Mouse (Mus musculus) induced T-regulatory cell, adult 2 months (primary cell): Measurements from ENCODE around the gene Sv2a.

Experiments
- DNase-seq: peaks from one replicate; pipeline ENCODE4 v3.0.0-alpha.2; 2012; ENCODE audit warnings: low read depth

Gene Sv2a

DNA sequence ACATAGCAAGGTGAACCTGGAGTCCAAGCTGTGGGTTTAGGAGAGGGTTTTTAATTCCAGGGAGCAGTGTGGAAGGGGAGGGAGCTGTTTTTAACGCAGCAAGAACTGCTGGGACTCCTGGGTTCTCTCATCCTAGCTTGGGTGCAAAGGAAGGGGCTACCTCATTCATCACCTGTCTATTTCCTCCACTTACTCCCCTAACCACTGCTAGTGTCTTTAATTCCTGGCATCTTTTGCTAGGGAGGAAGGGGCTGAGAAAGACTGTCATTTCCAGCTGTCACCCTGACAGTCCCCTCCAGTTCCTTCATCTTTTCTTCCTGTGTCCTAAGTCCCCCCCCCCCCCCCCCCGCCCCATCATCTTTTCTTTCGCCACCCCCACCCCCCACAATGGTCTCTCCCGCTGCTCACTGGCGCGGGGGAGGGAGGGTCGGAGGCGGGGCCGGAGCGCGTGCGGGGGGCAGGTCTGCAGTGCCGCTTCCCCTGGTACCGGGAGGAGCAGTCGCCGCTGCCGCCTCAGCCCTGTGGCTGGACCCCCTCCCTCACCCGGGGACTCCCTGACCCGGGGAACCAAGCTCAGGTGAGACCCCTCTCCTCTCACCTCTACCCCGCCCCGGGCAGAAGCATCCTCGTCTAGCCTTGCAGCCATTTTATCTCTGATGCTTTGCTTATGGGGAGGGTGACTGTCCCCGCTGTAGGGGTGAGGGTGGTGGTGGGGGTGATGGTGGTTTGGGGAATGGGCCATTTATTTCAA, at the start of gene Sv2a:
TSS of gene Sv2a (plus strand) at position 425 of the 751 bp plus-strand sequence.
- peak; percentile 72 for DNase-seq

DNA sequence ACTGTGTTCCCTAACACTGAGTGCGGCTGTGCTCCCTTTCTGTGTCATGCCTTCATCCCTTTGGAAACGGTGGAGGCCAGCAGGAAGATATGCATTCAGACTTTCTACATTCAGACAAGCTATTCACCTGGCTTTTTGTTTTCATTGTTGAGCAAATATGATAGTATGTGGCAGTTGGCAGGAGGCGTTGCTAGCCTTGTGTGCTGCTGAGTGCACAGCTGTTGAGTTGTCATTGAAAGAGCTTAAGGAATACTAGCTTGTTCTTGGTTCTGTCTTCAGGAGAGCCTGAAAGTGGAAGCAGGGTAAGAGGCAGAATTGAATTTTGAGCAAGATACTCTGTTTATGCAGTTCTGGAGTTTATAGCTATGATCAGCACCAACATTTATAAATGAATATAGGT, 48.5 kb upstream of the Sv2a start:
- DNase-seq: no peak

DNA sequence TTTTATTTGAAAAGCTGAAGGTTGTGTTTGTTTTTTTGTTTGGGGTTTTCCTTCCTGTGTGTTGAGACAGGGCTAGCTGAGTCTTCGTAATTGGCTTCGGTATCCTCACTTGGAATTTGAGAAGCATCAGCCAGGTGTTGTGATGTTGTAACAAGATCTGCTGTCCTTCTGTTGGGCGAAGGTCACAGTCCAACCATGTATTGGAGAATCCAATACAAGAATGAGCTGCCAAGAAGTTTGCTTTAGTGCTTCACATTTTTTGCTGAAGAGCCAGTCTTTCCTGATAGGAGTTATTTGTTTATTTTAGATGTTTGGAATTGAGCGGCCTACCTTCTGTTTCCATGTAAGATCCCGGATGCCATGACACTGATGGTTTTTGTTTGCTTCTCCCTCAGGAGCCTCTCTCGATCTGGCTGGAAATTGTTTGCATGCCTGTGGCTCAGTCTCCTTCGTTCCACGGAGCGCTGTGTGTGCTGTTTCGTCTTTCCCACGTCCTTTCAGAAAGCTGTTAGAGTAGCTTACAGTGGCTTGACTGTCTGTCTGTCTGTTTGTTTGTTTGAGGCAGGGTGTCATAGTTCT, 47.5 kb upstream of the Sv2a start:
- no peak for DNase-seq

DNA sequence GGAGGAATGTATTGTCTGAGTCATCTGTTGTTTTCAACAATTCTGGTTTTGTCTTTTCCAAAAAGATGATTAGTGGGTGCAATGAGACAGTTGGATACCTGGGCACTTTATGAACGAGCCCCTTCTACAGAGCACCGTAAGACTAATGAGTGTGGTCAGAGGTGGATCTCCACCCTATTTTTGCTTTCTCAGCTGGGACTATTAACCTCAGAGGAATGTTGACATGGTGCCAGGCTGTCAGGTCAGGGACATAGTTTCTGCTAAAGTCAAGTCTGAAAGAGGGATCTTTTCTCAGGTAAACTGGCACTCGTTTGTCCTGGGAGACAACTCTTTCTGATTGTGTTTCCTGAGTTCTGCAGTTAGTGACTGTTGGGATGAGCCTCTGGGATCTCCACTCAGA, 45.9 kb upstream of the Sv2a start:
- DNase-seq: no peak

DNA sequence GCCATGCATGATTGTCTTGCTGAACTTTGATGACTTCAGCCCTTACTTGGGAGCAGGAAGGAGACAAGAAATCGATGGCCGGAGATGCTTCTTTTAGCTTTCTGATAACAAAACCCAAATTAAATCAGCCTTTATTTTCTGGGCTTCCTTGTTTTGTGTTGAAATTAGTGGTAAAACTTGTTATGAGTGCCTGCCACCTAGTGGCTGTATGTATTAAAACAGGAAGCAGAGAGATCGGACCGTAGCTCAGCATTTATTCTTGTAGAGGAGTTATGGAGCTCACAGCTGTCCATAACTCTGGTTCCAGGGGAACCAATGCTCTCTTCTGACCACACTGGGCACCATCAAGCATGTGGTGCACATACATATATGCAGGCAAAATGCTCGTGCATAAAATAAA, 33.0 kb upstream of the Sv2a start:
- peak; percentile 85 for DNase-seq

DNA sequence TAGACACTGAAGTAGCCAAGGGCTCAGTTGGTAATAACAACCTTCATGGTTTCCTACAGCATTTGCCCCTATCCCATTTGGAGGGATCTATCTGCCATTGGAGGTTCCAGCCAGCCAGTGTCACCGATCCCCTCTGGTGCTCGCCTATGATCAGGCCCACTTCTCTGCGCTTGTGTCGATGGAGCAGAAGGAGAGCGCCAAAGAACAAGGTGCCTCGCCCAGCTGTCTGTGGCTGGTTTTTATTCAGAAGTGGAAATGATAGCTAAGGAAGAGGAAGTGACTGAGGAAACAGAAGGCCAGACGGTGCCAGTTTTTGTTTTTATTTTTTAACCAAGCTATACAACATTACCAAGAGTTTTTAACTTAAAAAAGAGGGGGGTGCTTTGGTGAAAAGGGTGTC, 29.1 kb upstream of the Sv2a start:
- DNase-seq: no peak

DNA sequence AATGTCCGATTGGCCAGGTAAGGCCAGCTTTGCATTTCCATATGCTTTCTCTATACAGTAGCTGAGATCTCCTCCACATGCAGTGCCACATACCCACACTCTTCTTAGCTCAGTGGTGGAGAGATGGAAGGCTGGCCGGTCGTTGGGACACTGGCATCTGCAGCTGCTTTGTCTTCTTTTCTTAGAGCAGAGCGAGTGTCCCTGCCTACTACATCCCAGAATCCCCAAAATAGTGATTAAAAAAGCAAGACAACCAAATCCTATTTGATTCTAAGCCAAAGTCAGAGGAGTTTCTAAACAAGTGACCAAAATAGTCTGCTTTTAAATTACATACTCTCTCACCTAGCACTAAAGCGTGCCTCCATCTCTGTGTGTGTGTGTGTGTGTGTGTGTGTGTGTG, 28.3 kb upstream of the Sv2a start:
- no peak for DNase-seq

DNA sequence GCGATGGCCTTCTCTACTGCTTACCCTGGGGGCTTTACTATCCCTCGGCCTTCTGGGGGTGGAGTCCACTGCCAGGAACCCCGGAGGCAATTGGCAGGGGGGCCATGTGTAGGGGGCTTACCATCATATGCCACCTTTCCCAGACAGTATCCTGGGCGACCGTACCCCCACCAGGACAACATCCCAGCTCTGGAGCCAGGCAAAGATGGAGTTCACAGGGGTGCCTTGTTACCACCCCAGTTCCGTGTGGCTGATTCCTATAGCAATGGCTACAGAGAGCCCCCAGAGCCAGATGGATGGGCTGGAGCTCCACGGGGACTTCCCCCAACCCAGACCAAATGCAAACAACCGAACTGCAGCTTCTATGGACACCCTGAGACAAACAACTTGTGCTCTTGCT, 25.4 kb upstream of the Sv2a start:
- DNase-seq: no peak

DNA sequence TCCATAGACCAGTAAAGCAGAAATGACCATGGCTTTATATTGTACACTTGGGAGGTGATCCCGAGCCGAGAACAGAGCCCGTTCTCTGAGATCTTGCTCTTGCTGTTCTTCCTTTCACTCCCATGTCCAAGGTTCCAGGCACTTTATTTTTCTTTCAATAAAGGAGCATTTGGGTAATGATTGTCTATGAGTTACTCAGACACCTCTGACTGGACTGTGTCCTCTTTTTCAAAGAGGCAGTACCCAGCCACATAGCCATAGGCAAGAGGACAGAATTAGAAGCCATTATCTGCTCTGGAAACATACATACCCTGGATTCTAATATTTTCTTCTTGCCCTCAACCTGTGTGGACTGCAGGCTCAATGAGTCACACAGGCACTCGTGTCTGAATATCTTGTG, 21.1 kb upstream of the Sv2a start:
- no peak for DNase-seq

DNA sequence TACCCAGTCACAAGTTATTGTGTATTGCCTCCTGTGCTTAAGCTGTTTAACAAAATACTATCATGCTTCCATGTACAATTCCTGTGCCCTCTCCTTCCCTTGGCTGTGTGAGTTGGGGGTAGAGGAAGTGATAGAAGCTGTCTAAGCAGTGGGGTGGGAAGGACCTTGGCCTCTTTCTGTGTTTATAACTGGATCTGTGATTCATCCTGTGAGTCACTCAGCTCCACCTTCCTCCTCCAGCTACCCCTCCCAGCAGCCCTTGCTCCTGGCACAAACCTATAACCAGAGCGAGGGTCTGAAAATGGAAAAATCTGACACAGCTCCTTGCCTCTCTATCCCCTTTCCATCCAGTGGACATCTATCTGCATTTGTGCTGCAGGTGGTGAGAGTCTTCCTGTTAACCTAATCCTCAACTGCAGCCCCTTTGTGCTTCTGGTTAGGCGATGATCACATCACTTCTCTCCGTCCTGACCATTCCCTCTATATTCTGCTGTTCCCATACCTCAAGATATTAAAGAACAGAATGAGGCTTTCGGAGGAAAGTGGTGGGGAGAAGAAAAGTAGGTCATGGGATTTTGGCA, 20.6 kb upstream of the Sv2a start:
- DNase-seq: peak; percentile 27

DNA sequence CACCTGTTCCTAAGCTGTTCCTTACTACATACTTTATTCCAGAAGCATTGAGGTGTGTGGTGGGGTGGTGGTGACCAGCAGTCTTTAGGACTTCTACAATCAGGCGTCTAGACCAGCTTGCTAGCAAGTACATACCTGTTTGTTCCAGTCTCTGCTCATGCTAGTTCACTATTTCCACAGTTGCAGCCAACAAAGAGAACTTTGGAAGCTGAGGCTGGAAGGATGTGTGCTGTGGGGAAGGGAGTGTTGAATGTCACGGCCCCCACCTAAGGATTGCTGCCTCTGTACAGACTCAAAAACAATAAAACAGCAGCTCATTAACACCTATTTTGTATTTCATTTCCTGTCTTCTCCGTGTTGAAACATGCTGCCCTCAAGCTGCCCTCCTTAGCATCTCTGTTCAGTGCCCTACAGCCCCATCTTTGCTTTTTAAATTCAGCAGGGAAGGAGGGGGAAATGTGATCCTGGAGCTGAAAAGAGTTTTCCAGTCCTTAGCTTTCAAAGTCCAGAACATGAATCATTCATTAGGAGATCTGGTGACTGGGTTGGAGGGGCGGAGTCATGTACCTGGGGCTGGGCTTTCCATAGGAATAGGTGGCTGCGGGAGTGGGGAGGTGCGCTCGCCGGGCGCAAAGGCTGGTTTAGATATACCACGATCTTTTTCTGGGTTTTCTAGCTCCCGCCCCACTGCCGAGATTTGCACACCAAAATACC, 20.0 kb upstream of the Sv2a start:
- peak; percentile 64 for DNase-seq

DNA sequence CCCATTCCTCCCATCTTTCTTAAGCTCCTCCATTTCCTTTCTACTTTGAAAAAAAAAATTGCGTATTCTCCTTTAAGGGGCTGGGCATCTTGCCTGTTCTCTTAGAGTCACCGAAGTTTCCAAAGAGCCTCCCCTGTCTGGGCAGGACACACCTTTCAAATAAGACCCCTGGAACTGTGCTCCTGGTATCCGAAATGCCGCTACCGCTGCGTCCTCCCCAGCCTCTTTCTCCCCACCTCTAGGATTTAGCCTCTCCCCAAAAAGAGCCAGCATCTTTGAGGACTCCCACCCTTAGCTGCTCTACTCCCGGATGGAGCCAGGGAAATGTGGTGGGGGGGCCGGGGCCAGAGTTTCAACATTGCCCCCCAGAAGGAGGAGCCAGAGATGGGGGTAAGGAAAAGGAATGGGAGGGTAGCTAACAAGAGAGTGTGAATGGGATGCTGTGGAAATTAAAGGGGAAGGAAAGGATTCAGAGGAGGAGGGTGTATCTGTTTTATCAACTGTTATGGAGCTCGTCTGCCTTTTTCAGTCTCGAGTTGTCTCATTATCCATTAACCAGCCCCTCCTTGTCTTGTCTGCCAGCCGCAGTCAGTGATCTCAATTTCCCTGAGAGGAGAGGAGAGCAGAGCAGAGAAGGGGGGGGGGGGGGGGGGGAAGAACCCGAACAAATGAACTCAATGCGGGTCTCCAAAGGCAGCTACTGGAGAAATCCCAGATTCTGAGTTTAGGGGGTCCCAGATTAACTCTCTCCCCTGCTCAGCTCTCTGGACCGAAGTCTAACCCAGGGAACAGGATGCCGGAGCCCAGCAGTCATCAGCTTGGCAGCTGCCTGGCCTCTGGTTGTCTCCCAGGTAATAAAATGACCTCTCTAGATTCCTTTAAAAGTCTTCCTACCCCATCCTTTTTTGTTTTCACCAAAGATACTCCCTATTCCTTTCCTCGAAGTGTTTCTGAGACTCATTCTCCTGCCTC, 18.8 kb upstream of the Sv2a start, which contains the start of gene Mtmr11:
TSS of gene Mtmr11 (plus strand) at position 136 of the 972 bp plus-strand sequence.
- peak; percentile 48 for DNase-seq

DNA sequence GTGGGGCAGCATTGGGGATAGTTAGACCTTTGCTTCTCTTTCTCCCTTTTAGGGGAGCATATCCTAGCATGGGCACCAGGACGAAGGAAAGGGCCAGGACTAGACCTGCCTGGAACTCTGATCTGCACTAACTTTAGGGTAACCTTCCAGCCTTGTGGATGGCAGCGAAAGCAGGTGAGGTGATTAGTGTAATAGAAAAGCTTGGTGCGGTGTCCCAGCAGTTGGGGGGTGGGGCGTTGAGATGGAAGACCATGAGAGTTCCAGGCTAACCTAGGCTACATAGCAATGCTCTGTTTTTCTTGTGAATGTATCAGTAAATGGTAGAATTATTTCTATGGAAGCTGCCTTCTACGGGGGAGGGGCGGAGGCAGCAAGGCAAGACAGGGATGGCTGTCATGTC, 17.9 kb upstream of the Sv2a start:
- no peak for DNase-seq

DNA sequence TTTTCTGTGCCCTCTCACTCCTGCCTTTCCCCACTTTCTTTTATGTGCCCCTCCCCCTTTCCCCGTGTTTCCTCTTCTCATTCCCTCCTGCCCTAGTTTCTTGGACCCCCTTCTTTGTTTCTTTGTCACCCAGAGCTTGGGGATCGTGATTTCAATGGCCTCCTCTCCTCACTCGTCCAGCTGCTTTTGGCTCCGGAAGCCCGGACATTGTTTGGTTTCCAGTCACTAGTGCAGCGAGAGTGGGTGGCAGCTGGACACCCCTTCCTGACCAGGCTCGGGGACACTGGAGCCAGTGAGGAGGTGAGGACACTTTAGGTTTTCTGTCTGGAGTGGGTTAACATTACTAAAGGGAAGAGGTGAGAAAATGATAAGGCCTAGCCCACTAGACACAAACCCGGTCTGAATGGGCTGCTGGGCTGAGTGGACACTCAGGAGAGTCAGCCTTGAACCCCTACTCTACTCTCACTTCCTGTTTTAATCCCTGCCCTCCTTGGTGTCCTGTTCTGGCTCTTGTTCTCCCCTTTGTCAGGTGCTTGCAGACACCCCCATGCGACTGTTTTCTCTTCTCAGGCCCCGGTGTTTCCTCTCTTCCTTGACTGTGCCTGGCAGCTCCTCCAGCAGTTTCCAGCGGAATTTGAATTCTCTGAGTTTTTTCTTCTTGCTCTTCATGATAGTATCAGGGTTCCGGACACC, 12.3 kb upstream of the Sv2a start:
- DNase-seq: no peak

DNA sequence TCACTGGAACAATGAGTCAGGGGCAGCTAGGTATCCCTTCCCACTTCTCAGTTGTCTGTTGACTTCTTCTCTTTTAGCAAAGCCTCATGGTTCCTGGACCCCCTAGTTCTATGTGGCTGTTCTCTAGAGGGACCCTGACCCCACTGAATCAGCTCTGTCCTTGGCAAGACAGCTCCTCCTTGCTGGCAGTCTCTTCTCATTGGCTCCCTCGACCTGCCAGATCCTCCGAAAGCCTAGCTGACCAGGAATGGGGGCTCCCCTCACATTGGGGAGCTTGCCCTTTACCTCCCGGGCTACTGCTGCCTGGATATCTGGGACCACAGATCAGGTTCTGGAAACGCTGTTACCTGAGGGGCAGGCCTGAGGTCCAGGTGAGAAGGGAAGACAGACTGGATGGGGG, 10.7 kb upstream of the Sv2a start:
- no peak for DNase-seq

DNA sequence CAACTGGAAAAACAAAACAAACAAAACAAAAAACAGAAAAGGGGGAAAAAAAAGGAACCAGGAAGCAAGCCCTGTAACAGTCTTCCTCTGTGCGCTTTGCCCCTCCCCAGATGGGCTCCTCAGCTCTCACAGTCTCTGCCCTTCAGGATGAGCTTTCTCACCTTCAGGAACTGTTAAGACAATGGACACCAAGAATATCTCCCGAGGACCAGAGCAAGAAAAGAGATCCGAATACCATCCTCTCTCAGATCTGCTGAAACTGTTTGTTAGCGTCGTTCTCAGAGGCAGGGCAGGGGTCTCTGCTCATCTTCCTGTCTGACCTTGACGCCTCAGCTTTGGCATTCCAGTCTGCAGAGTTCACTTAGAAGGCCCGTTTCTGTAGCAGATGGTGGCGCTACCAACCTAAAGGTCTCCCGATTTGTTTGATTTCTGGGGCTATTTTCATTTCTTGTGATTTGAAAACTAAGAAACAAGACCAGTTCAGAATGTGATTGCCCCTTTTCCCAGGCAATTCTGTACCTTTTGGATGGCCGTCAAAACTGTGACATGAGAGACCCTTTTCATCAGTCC, 9.9 kb upstream of the Sv2a start:
- DNase-seq: peak; percentile 49

DNA sequence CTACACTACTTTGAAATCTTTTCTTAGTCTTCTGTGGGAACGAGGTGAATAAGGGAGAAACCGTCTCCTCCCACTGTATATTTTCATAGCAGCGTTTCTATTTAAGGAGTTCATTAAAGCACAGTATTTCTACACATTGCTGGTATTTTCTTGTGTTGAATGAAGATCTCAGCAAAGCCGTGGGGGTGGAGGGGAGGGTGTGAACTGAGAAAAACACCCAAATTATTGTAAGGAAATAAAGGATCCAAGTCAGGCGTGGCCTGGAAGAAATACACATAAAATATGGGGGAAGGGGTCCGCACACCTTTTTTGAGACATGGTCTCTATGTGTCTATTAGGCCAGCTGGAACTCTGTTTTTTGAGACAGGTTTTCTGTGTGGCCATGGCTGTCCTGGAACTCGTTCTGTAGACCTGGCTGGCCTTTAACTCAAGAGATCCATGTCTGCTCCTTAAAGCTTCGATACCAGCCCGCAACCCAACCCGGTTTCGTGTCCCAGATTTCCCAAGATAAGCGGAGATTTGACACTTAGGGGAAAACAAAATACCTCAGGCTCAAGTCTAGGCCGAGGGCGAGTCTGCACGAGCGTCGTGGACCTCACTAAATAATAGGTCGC, 9.3 kb upstream of the Sv2a start:
- DNase-seq: no peak

DNA sequence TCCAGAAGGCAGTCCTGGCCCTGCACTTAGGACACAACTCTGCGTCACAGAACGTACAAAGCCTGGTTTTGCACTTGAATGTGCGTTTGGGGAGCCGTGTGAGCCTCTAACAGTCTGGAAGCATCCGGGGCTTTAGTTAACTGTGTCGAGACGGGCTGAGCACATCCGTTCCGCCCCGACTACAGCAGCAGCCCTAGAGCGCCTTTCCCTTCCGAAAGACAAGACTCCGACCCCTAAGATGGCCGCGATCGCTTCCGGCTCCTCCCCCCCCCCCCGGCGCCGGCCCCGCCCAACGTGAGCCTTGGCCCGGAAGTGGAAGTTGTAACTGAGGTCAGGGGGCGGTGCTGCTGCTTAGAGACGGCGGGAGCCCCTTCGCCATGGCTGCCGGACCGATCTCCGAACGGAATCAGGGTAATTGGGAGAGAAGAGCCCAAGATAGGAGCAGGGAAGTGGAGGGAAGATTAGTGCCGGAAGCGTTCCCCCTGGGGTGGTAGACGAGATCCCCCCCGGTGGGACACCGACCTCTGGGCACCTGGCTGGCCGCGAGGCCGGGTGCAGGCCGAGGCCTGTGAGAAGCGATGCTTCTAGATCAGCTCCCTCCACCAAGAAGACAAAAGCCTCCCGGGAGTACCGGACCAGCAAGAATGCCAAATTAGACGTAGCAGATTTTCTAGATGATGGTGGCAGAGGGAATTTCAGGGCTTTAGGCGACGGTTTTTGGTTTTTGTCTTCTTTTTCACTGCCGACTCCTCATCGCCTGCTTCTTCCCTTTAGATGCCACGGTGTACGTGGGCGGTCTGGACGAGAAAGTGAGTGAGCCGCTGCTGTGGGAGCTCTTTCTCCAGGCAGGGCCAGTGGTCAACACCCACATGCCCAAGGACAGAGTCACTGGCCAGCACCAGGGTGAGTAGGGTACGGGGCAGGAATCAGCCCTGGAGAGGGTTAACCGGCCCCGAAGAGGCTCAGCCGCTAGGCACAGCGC, 8.5 kb upstream of the Sv2a start, which contains the start of gene Sf3b4:
TSS of gene Sf3b4 (plus strand) at position 136 of the 982 bp plus-strand sequence.
- DNase-seq: peak; percentile 97

DNA sequence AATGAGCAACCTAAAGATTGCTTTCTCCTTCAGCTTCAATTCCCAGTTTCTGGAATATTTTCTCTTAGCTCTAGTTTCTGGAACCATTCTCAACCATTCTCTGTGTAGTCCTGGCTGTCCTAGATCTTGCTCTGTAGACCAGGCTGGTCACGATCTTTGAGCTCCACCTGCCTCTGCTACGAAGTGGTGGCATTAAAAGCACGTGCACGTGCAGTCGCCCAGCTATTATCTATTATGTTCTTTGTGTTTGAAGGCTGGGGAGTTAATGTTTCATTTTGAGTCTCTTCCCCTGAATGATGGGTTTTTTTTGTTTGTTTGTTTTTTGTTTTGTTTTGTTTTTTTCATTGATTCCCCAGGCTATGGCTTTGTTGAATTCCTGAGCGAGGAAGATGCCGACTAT, 7.8 kb upstream of the Sv2a start:
- no peak for DNase-seq
